Mouse (Mus musculus): Measurements from ENCODE around the gene Pnma5. TPM values are rescaled to one million over a fixed set of nuclear protein-coding genes. Genes with fewer than 3 reads are reported as not detected.

Gene Pnma5
- total RNA-seq, 2 experiments from 2014 or later = not detected

GRCm38 (mm10) chrX:72987520-72987905 is 49.4 kb downstream of the Pnma5 start:
- intact Hi-C loops (cut with DNase I; ENCODE audit: low total_unique reads) = no loop called here
- no peak for DNase-seq

- intact Hi-C loops (cut with DNase I; ENCODE audit: low total_unique reads) = no loop called here
- peak; percentile 48 for DNase-seq
Measured at GRCm38 (mm10) chrX:72986841-72987519, 49.9 kb downstream of the Pnma5 start, which contains the start of gene Zfp185. Gene Zfp185, plus strand, starts transcription at chrX:72987339.

- no peak for DNase-seq
- intact Hi-C loops (cut with DNase I; ENCODE audit: low total_unique reads) = no loop called here
Measured at GRCm38 (mm10) chrX:72985607-72986006, 51.3 kb downstream of the Pnma5 start.

Small RNA genes lying within 50 kb of the gene (microRNA-seq; reads per million reads assigned to microRNA genes)
- gene Mir2137 = 0 to 0.50 reads per million in 2 experiments

Other genes starting within 250 kb of the Pnma5 start
- gene Gabrq, start 211.9 kb downstream of the Pnma5 start, total RNA-seq (2021) = under 1 TPM; 0.04 to 0.12 TPM
- gene Cetn2, start 118.7 kb downstream of the Pnma5 start, total RNA-seq (2021) = 10 to 100 TPM; 22.7 to 25.5 TPM
- 1 to 10 TPM; 5.5 to 8.1 TPM for gene Nsdhl, start 118.5 kb downstream of the Pnma5 start, total RNA-seq (2021)
- gene Zfp185, start 49.8 kb downstream of the Pnma5 start, total RNA-seq (2021) = 1 to 10 TPM; 5.5 to 8.7 TPM
- not detected for gene Pnma3, start 27.7 kb upstream of the Pnma5 start, total RNA-seq (2021)
- under 1 TPM in 1 of 2 experiments, not detected in 1; 0.82 TPM for gene Xlr4a, start 45.4 kb upstream of the Pnma5 start, total RNA-seq (2021)
- gene Xlr3a, start 60.0 kb upstream of the Pnma5 start, total RNA-seq (2021) = under 1 TPM; 0.38 to 0.68 TPM
- gene Gm14685, start 79.9 kb upstream of the Pnma5 start, total RNA-seq (2021) = not detected
- gene Xlr5b, start 111.7 kb upstream of the Pnma5 start, total RNA-seq (2021) = not detected
- gene DXBay18, start 112.3 kb upstream of the Pnma5 start, total RNA-seq (2021) = not detected
- gene Spin2d, start 139.9 kb upstream of the Pnma5 start, total RNA-seq (2021) = not detected
- 1 to 10 TPM; 2.7 to 4.8 TPM for gene Xlr3b, start 155.1 kb upstream of the Pnma5 start, total RNA-seq (2021)
- not detected for gene Xlr4b, start 177.2 kb upstream of the Pnma5 start, total RNA-seq (2021)
- gene F8a, start 191.2 kb upstream of the Pnma5 start, total RNA-seq (2021) = 1 to 10 TPM; 7.2 to 8.6 TPM
- not detected for gene Xlr4c, start 206.0 kb upstream of the Pnma5 start, total RNA-seq (2021)
- under 1 TPM in 1 of 2 experiments, not detected in 1; 0.31 TPM for gene Xlr3c, start 228.3 kb upstream of the Pnma5 start, total RNA-seq (2021)

All from gastrocnemius, postnatal 14 days (tissue).